Mouse (Mus musculus) E14TG2a.4 (cell line): Measurements from ENCODE around the gene Uggt1.

ENCODE experiments used
- CTCF ChIP-seq: conservative IDR thresholded peaks from 2 replicates; pipeline ENCODE4 v1.5.1; 2014; ENCODE audit warnings: low read length
- NANOG ChIP-seq: IDR thresholded peaks from 2 replicates; pipeline ENCODE4 v1.6.1; 2014; ENCODE audit warnings: borderline replicate concordance, low read length, mixed read lengths

GRCm38 (mm10) chr1:36090722-36091110 is 153.8 kb downstream of the Uggt1 start:
- TF ChIP-seq CTCF (no peak), NANOG (no peak)
